In genomic region chr11:115630532-115631504, GRCm38 (mm10) we compare ENCODE assay signal across 9 mouse cellular contexts. TPM values are rescaled to one million over a fixed set of nuclear protein-coding genes. Genes with fewer than 3 reads are reported as not detected.
DNase-seq lines count a peak whose midpoint lies in the region; ATAC-seq lines count a peak whose summit lies in the region.
"Had no signal": no experiment of that assay in that cellular context is flagged by ENCODE, and none has a peak within 500 bp of the region (broad histone marks: within the 10 kb centered on the region; RNA-seq: fewer than 3 reads in every experiment).

No protein-coding gene starts in this region.

- no peak overlapping the region for H3K9ac ChIP-seq in neural tube, embryonic 15.5 days (replicated peaks)

- 54% methylated on average over 16 of the region's 16 CpGs for WGBS in neural tube, embryonic 15.5 days

- H3K36me3 ChIP-seq in neural tube, embryonic 15.5 days = no peaks in the 10 kb centered on the region

- peaks cover 22% of the 10 kb centered on the region for H3K4me1 ChIP-seq in neural tube, embryonic 15.5 days

- no peak overlapping the region for H3K27ac ChIP-seq in neural tube, embryonic 15.5 days (replicated peaks)
- H3K27ac ChIP-seq: heart, adult 2 months had no signal

- no peak for ATAC-seq in cerebellum, adult (ENCODE audit: insufficient number of reproducible peaks, low FRiP score, low TSS enrichment)
- peak; percentile 65 for ATAC-seq in inflammation-experienced regulatory T-cells, adult 6 months
- no peak for ATAC-seq in neural tube, embryonic 15.5 days (ENCODE audit: low FRiP score)

- H3K4me3 ChIP-seq in neural tube, embryonic 15.5 days (replicated peaks) = no peak overlapping the region
- H3K4me3 ChIP-seq: heart, adult 2 months had no signal

- DNase-seq in cerebellum, adult 9-10 months = peak; percentile 45
- peak; percentile 89 for DNase-seq in R1 (ENCODE audit: low read depth, low spot score)
- peak; percentile 58 for DNase-seq in naive thymus-derived CD4-positive, alpha-beta T cell, adult 2 months (ENCODE audit: low read depth)
- no peak for DNase-seq in adrenal gland, adult 18-20 months (ENCODE audit: low spot score in 2 of 2)
- DNase-seq in embryo, embryonic 10 days (ENCODE audit: low spot score) = no peak

- no peak overlapping the region for H3K4me2 ChIP-seq in neural tube, embryonic 15.5 days

- H3K27me3 ChIP-seq in neural tube, embryonic 15.5 days (replicated peaks) = no peaks in the 10 kb centered on the region

- no peaks in the 10 kb centered on the region for H3K9me3 ChIP-seq in neural tube, embryonic 15.5 days (replicated peaks)

RNA-seq across cellular contexts. Expression of gene Slc25a19, which starts 2.7 kb away (rescaled TPM):
- polyA plus RNA-seq in inflammation-experienced regulatory T-cells, adult 6 months (2017; shearing (Covaris generic)) = 10 to 100 TPM; 69.3 to 87.8 (median 80.1) TPM
- 100 to 1,000 TPM; 108 to 204 TPM for total RNA-seq in adrenal gland, adult 18-20 months (2021)
- 49.0 and 52.8 TPM in 2 replicates for polyA plus RNA-seq in neural tube, embryonic 15.5 days (2015; fragmentation: Nextera tagmentation; extraction: Ambion mirVana)

RNA-seq across cellular contexts. Expression of gene Mif4gd, which starts 18.0 kb away (rescaled TPM):
- polyA plus RNA-seq in inflammation-experienced regulatory T-cells, adult 6 months (2017; shearing (Covaris generic)) = 100 to 1,000 TPM; 192 to 274 (median 231) TPM
- total RNA-seq in adrenal gland, adult 18-20 months (2021) = 100 to 1,000 TPM in 1 of 2 experiments, 10 to 100 TPM in 1; 85.4 to 145 TPM
- polyA plus RNA-seq in neural tube, embryonic 15.5 days (2015; fragmentation: Nextera tagmentation; extraction: Ambion mirVana) = 11.5 and 19.4 TPM in 2 replicates

RNA-seq across cellular contexts. Expression of gene Gga3, which starts 27.0 kb away (rescaled TPM):
- 10 to 100 TPM; 24.8 to 36.2 (median 35.0) TPM for polyA plus RNA-seq in inflammation-experienced regulatory T-cells, adult 6 months (2017; shearing (Covaris generic))
- 10 to 100 TPM; 25.6 to 27.0 TPM for total RNA-seq in adrenal gland, adult 18-20 months (2021)
- polyA plus RNA-seq in neural tube, embryonic 15.5 days (2015; fragmentation: Nextera tagmentation; extraction: Ambion mirVana) = 34.6 and 35.0 TPM in 2 replicates

RNA-seq across cellular contexts. Expression of gene Mrps7, which starts 27.1 kb away (rescaled TPM):
- 10 to 100 TPM; 22.9 to 31.7 (median 27.9) TPM for polyA plus RNA-seq in inflammation-experienced regulatory T-cells, adult 6 months (2017; shearing (Covaris generic))
- total RNA-seq in adrenal gland, adult 18-20 months (2021) = 100 to 1,000 TPM; 105 to 107 TPM
- 81.0 and 83.8 TPM in 2 replicates for polyA plus RNA-seq in neural tube, embryonic 15.5 days (2015; fragmentation: Nextera tagmentation; extraction: Ambion mirVana)

Comparison
In these comparisons a context has a peak if more than half of its experiments do, and no peak if none do; other contexts are left out.
1. DNase-seq: peak in cerebellum, adult 9-10 months (single experiment), R1 (single experiment) and naive thymus-derived CD4-positive, alpha-beta T cell, adult 2 months (single experiment); none in adrenal gland, adult 18-20 months (0 of 2) and embryo, embryonic 10 days (single experiment).